Mouse (Mus musculus) thymus, adult 2 months (tissue): ENCODE data around the gene Spocd1. TPM values are rescaled to one million over a fixed set of nuclear protein-coding genes. Genes with fewer than 3 reads are reported as not detected.

Experiments
- DNase-seq: peaks from one replicate; pipeline ENCODE4 v3.0.0; 2021
- H3K27ac ChIP-seq: fragments of 200-500 bp; 2 replicates; pipeline ENCODE4 v1.5.1; 2012; ENCODE audit warnings: low read length, control low read depth; ENCODE audit not compliant: control insufficient read depth, insufficient read depth
- H3K27me3 ChIP-seq: fragments of 200-500 bp; 2 replicates; pipeline ENCODE4 v1.6.1; 2012; ENCODE audit warnings: mild to moderate bottlenecking, low read length, moderate library complexity, mixed read lengths; ENCODE audit not compliant: control insufficient read depth, insufficient read depth
- H3K36me3 ChIP-seq: fragments of 200-500 bp; 2 replicates; pipeline ENCODE4 v1.6.1; 2012; ENCODE audit warnings: mild to moderate bottlenecking, low read length, moderate library complexity; ENCODE audit not compliant: control insufficient read depth, insufficient read depth
- H3K4me1 ChIP-seq: fragments of 200-500 bp; replicated peaks from 2 replicates; pipeline ENCODE4 v1.6.1; 2012; ENCODE audit warnings: low read length; ENCODE audit not compliant: control insufficient read depth, insufficient read depth
- H3K4me3 ChIP-seq: fragments of 200-500 bp; 2 replicates; pipeline ENCODE4 v1.5.1; 2012; ENCODE audit warnings: mild to moderate bottlenecking, low read length, control low read depth, moderate library complexity; ENCODE audit not compliant: control insufficient read depth, insufficient read depth
- CTCF ChIP-seq: fragments of 200-500 bp; IDR thresholded peaks from 2 replicates; pipeline ENCODE4 v1.5.1; 2012; ENCODE audit warnings: mild to moderate bottlenecking, control low read depth, low read length, moderate library complexity, borderline replicate concordance; ENCODE audit not compliant: control insufficient read depth, poor library complexity, insufficient read depth; ENCODE audit errors: extremely low read depth
- POLR2A ChIP-seq: fragments of 200-500 bp; IDR thresholded peaks from 2 replicates; pipeline ENCODE4 v1.6.1; 2012; ENCODE audit warnings: mild to moderate bottlenecking, low read length, control low read depth, moderate library complexity; ENCODE audit not compliant: control insufficient read depth, poor library complexity, insufficient read depth; ENCODE audit errors: extremely low read depth
- WGBS: fragments of 180-500 bp; shearing (Covaris S2); methylation state at CpG from one replicate; pipeline ENCODE4 v1.1.7; 2018; 5-methylcytosine and 5-hydroxymethylcytosine counted together
- polyA plus RNA-seq: library from polyadenylated mRNA; depleted of rRNA; stranded (reverse); fragments of >200 nt; gene quantifications from 2 replicates; pipeline ENCODE4 v1.2.3, GENCODE M21; 2012

Gene Spocd1
- polyA plus RNA-seq, 1 experiment = 0.11 TPM

GRCm38 (mm10) chr4:129908836-129909235, 20.2 kb upstream of the Spocd1 start:
- no peak overlapping the region for H3K4me3 ChIP-seq
- H3K27me3 ChIP-seq = no peaks in the 10 kb centered on the region
- H3K4me1 ChIP-seq = peaks cover 16% of the 10 kb centered on the region
- no peak overlapping the region for H3K27ac ChIP-seq
- H3K36me3 ChIP-seq = no peaks in the 10 kb centered on the region
- TF ChIP-seq CTCF (no peak), POLR2A (no peak)
- WGBS = 33% methylated on average over 3 of the region's 3 CpGs
- no peak for DNase-seq

GRCm38 (mm10) chr4:129909261-129909731, 19.8 kb upstream of the Spocd1 start:
- Histone ChIP-seq H3K4me3 (no peak overlapping the region), H3K4me1 (peaks cover 21% of the 10 kb centered on the region), H3K27ac (no peak overlapping the region), H3K36me3 (no peaks in the 10 kb centered on the region), H3K27me3 (no peaks in the 10 kb centered on the region)
- no peak for TF ChIP-seq POLR2A
- TF ChIP-seq CTCF = no peak
- 27% methylated on average over 4 of the region's 4 CpGs for WGBS
- DNase-seq = no peak

GRCm38 (mm10) chr4:129912998-129913397, 16.1 kb upstream of the Spocd1 start:
- Histone ChIP-seq H3K27ac (no peak overlapping the region), H3K27me3 (no peaks in the 10 kb centered on the region), H3K36me3 (no peaks in the 10 kb centered on the region), H3K4me1 (peaks cover 23% of the 10 kb centered on the region), H3K4me3 (no peak overlapping the region)
- TF ChIP-seq POLR2A (no peak), CTCF (no peak)
- DNase-seq = no peak
- WGBS = 65% methylated on average over 3 of the region's 3 CpGs

GRCm38 (mm10) chr4:129913761-129914644, 15.0 kb upstream of the Spocd1 start:
- Histone ChIP-seq H3K4me3 (peak overlapping the region; percentile 18), H3K36me3 (no peaks in the 10 kb centered on the region), H3K27ac (peak overlapping the region; percentile 30), H3K27me3 (no peaks in the 10 kb centered on the region), H3K4me1 (peaks cover 23% of the 10 kb centered on the region)
- TF ChIP-seq POLR2A (no peak), CTCF (no peak)
- DNase-seq = peak; percentile 27
- WGBS = 3% methylated on average over 16 of the region's 16 CpGs

- Histone ChIP-seq H3K36me3 (no peaks in the 10 kb centered on the region), H3K4me1 (peaks cover 16% of the 10 kb centered on the region), H3K4me3 (no peak overlapping the region), H3K27me3 (no peaks in the 10 kb centered on the region), H3K27ac (no peak overlapping the region)
- no peak for TF ChIP-seq POLR2A
- no peak for TF ChIP-seq CTCF
- 56% methylated on average over 4 of the region's 4 CpGs for WGBS
- no peak for DNase-seq
Observed at GRCm38 (mm10) chr4:129914686-129915085, 14.4 kb upstream of the Spocd1 start.

GRCm38 (mm10) chr4:129915349-129915988, 13.6 kb upstream of the Spocd1 start:
- Histone ChIP-seq H3K36me3 (no peaks in the 10 kb centered on the region), H3K4me3 (no peak overlapping the region), H3K27me3 (no peaks in the 10 kb centered on the region), H3K27ac (no peak overlapping the region), H3K4me1 (peaks cover 20% of the 10 kb centered on the region)
- no peak for DNase-seq
- WGBS = 94% methylated on average over 7 of the region's 7 CpGs
- TF ChIP-seq CTCF (no peak), POLR2A (no peak)

- Histone ChIP-seq H3K36me3 (no peaks in the 10 kb centered on the region), H3K27me3 (no peaks in the 10 kb centered on the region), H3K4me3 (no peak overlapping the region), H3K4me1 (peaks cover 27% of the 10 kb centered on the region), H3K27ac (no peak overlapping the region)
- no peak for TF ChIP-seq CTCF
- no peak for TF ChIP-seq POLR2A
- 80% methylated on average over 2 of the region's 2 CpGs for WGBS
- no peak for DNase-seq
Observed at GRCm38 (mm10) chr4:129916159-129916558, 12.9 kb upstream of the Spocd1 start.
